Mouse (Mus musculus): ENCODE data around the gene Armc9. TPM values are rescaled to one million over a fixed set of nuclear protein-coding genes. Genes with fewer than 3 reads are reported as not detected.
A peak's percentile ranks its signal among the peaks of the same experiment; 100 is the strongest.

Armc9 gene
- total RNA-seq, 2 experiments from 2014 or later = 36.9 to 44.8 TPM

GRCm38 (mm10) chr1:86310536-86311310 lies 156.1 kb downstream of the Armc9 start:
- no peak for DNase-seq (ENCODE audit: extremely low spot score in 1 of 2, low spot score in 2 of 2)
- TF ChIP-seq CTCF (IDR thresholded peaks at IDR 0.05) = no peak; the same call in 1 of the 2 replicates
- intact Hi-C loops (cut with DNase I) = no loop called here
- no peak overlapping the region for H3K4me3 ChIP-seq
- H3K27ac ChIP-seq = no peak overlapping the region

DNA sequence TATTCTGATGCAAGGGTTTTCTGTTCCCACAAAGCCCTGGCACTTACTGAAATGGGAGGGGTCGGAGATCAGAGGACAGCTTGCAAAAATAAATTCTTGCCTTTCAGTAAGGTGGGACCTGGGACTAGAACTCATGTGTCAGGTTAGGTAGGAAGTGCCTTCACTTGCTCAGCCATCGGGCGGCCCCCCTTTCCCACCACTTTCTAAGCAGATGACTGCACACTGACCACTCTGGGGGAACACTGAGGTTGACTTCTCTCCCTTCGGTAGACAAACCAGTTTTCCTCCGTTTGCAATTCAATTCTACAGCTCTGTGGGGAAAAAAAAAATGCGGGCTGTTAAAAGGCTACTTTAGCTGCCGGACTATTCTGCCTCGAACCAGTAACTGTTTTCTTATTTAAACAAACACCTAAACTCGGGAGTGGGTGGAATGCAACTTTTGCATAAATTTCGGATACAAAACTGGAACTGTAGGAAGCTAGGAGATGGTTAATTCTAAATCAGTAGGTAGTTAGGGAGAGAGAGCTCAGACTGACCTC lies 157.0 kb downstream of the Armc9 start:
- intact Hi-C loops (cut with DNase I) = no loop called here
- DNase-seq (ENCODE audit: extremely low spot score in 1 of 2, low spot score in 2 of 2) = no peak
- Histone ChIP-seq H3K4me3 (no peak overlapping the region), H3K27ac (no peak overlapping the region)
- no peak for TF ChIP-seq CTCF (IDR thresholded peaks at IDR 0.05)

DNA sequence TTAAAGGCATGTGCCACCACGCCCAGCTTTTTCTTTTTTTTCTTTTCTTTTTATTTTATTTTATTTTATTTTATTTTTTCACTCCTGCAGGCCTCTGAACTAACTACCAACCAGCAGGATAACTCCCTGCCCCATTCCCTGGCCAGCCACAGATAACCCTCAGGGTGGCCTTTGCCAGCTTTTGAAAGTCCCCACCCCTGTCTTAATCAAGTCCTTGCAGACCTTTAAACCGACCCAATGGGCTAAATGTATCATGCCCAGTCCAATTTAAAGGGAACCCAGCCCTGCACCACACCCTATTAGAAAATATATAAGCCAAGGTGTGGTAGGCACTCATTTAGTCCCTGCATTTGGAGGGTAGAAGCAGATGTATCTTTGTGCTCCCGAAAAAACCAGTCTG lies 157.7 kb downstream of the Armc9 start:
- DNase-seq (ENCODE audit: extremely low spot score in 1 of 2, low spot score in 2 of 2) = no peak
- no peak overlapping the region for H3K27ac ChIP-seq
- intact Hi-C loops (cut with DNase I) = no loop called here
- no peak for TF ChIP-seq CTCF (IDR thresholded peaks at IDR 0.05)
- H3K4me3 ChIP-seq = no peak overlapping the region

- H3K27ac ChIP-seq = no peak overlapping the region
- no peak for TF ChIP-seq CTCF (IDR thresholded peaks at IDR 0.05)
- intact Hi-C loops (cut with DNase I) = no loop called here
- no peak overlapping the region for H3K4me3 ChIP-seq
- no peak for DNase-seq (ENCODE audit: extremely low spot score in 1 of 2, low spot score in 2 of 2)
These were observed 158.7 kb downstream of the Armc9 start for GRCm38 (mm10) chr1:86313096-86313771.

DNA sequence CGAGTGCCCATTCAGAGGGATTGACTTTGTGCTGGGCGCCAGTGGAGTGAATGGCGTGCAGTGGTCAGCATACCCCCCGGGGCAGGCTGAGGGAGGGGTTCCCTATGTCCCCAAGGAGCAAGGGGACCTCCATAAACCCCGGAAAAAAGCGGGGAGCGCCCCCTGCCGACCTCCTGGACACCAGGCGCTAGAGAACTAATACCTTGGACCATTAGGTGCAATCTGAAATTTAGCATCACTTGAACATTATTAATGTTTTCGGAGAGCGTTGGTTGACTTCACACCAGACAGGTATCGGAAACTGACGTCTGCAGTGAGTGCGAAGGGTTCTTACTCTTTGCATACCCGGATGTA lies 159.2 kb downstream of the Armc9 start:
- intact Hi-C loops (cut with DNase I) = no loop called here
- TF ChIP-seq CTCF (IDR thresholded peaks at IDR 0.05) = peak; percentile 48
- DNase-seq (ENCODE audit: extremely low spot score in 1 of 2, low spot score in 2 of 2) = no peak
- H3K27ac ChIP-seq = no peak overlapping the region
- H3K4me3 ChIP-seq = no peak overlapping the region

- no peak for DNase-seq (ENCODE audit: extremely low spot score in 1 of 2, low spot score in 2 of 2)
- intact Hi-C loops (cut with DNase I) = no loop called here
- TF ChIP-seq CTCF (IDR thresholded peaks at IDR 0.05) = no peak
- H3K4me3 ChIP-seq = no peak overlapping the region
- no peak overlapping the region for H3K27ac ChIP-seq
These were observed 166.3 kb downstream of the Armc9 start for GRCm38 (mm10) chr1:86320822-86321413.

Other genes starting within 250 kb of the Armc9 start
- 1 to 10 TPM; 5.5 to 7.2 TPM for gene 4933407L21Rik, start 226.3 kb upstream of the Armc9 start, total RNA-seq (2021)
- gene Gpr55, start 193.8 kb upstream of the Armc9 start, total RNA-seq (2021) = under 1 TPM; 0.09 to 0.14 TPM
- under 1 TPM; 0.61 to 0.75 TPM for gene Spata3, start 138.0 kb upstream of the Armc9 start, total RNA-seq (2021)
- gene 2810459M11Rik, start 108.9 kb upstream of the Armc9 start, total RNA-seq (2021) = 1 to 10 TPM; 7.1 to 7.6 TPM
- gene Psmd1, start 90.4 kb upstream of the Armc9 start, total RNA-seq (2021) = 100 to 1,000 TPM; 107 to 115 TPM
- under 1 TPM in 1 of 2 experiments, not detected in 1; 0.36 TPM for gene Htr2b, start 42.8 kb upstream of the Armc9 start, total RNA-seq (2021)
- 1 to 10 TPM; 3.5 to 5.4 TPM for gene Gm21972, start 21.1 kb upstream of the Armc9 start, total RNA-seq (2021)
- 1 to 10 TPM in 1 of 2 experiments, under 1 TPM in 1; 0.97 to 1.4 TPM for gene B3gnt7, start 148.1 kb downstream of the Armc9 start, total RNA-seq (2021)
- gene Ncl, start 204.6 kb downstream of the Armc9 start, total RNA-seq (2021) = 100 to 1,000 TPM; 131 to 133 TPM